Mouse (Mus musculus) yolk sac, embryonic 10.5 days (tissue): ENCODE data around the gene Alk.

Experiments used
- DNase-seq: peaks from one replicate; pipeline ENCODE4 v3.0.0-alpha.2; 2017; ENCODE audit warnings: low spot score

Alk gene

GRCm38 (mm10) chr17:72021733-72022669 is 582.4 kb downstream of the Alk start:
- DNase-seq: no peak

- no peak for DNase-seq
These were observed 587.1 kb downstream of the Alk start for GRCm38 (mm10) chr17:72017329-72017728.

GRCm38 (mm10) chr17:72015253-72015652 is 589.2 kb downstream of the Alk start:
- no peak for DNase-seq

GRCm38 (mm10) chr17:72012775-72013174 is 591.7 kb downstream of the Alk start:
- no peak for DNase-seq

GRCm38 (mm10) chr17:72009836-72010235 is 594.6 kb downstream of the Alk start:
- no peak for DNase-seq

GRCm38 (mm10) chr17:72008389-72008788 is 596.0 kb downstream of the Alk start:
- DNase-seq: no peak

- DNase-seq: no peak
These were observed 599.1 kb downstream of the Alk start for GRCm38 (mm10) chr17:72005365-72005764.

- DNase-seq: no peak
These were observed 604.6 kb downstream of the Alk start for GRCm38 (mm10) chr17:71999527-72000482.

GRCm38 (mm10) chr17:71997680-71998079 is 606.7 kb downstream of the Alk start:
- DNase-seq: no peak

- DNase-seq: no peak
These were observed 608.9 kb downstream of the Alk start for GRCm38 (mm10) chr17:71995539-71995938.

- no peak for DNase-seq
These were observed 610.3 kb downstream of the Alk start for GRCm38 (mm10) chr17:71994144-71994543.

GRCm38 (mm10) chr17:71993011-71993410 is 611.4 kb downstream of the Alk start:
- no peak for DNase-seq

- no peak for DNase-seq
These were observed 613.2 kb downstream of the Alk start for GRCm38 (mm10) chr17:71991260-71991659.

GRCm38 (mm10) chr17:71990176-71990720 is 614.2 kb downstream of the Alk start:
- no peak for DNase-seq

GRCm38 (mm10) chr17:71988736-71989569 is 615.5 kb downstream of the Alk start:
- DNase-seq: no peak

GRCm38 (mm10) chr17:71986998-71987397 is 617.4 kb downstream of the Alk start:
- no peak for DNase-seq

GRCm38 (mm10) chr17:71986456-71986855 is 618.0 kb downstream of the Alk start:
- no peak for DNase-seq

- DNase-seq: no peak
These were observed 623.2 kb downstream of the Alk start for GRCm38 (mm10) chr17:71981177-71981576.

- DNase-seq: peak; percentile 15
These were observed 623.8 kb downstream of the Alk start for GRCm38 (mm10) chr17:71980518-71981145.

- no peak for DNase-seq
These were observed 625.3 kb downstream of the Alk start for GRCm38 (mm10) chr17:71979137-71979536.

GRCm38 (mm10) chr17:71976661-71977060 is 627.8 kb downstream of the Alk start:
- DNase-seq: no peak
